Mouse (Mus musculus): ENCODE results near the gene Mturn. TPM values are rescaled to one million over a fixed set of nuclear protein-coding genes. Genes with fewer than 3 reads are reported as not detected.

Mturn gene
- polyA plus RNA-seq, 1 experiment from 2014 or later, result 4.3 TPM

DNA sequence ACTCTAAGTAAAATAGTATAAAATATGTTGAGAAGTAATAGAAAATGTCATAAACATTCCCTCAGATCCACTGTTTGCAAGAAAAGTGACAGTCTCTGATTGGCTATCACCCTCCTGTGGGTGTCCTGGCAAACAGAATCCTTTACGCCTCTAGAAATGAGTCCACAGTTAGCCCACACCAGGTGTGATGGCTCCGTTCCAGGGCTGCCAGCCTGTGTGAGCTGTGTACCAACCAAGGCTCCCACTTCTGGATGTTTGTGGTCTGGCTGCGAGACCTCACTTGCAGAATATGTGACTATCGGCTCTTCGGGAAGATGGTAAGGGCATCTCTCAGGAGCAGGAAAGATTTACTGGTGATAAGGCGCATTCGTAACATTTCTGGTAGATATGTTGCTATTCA, 67.6 kb downstream of the Mturn start:
- H3K4me1 ChIP-seq, result no peaks in the 10 kb centered on the region
- H3K9me3 ChIP-seq, result no peaks in the 10 kb centered on the region
- H3K9ac ChIP-seq, result no peak overlapping the region
- H3K4me2 ChIP-seq, result no peak overlapping the region
- ATAC-seq (ENCODE audit: borderline replicate concordance, extremely low read depth, low FRiP score, low TSS enrichment), result no peak
- no peaks in the 10 kb centered on the region for H3K27me3 ChIP-seq
- no peak overlapping the region for H3K4me3 ChIP-seq
- no peak overlapping the region for H3K27ac ChIP-seq
- H3K36me3 ChIP-seq, result no peaks in the 10 kb centered on the region
- WGBS, result 77% methylated on average over 7 of the region's 7 CpGs

DNA sequence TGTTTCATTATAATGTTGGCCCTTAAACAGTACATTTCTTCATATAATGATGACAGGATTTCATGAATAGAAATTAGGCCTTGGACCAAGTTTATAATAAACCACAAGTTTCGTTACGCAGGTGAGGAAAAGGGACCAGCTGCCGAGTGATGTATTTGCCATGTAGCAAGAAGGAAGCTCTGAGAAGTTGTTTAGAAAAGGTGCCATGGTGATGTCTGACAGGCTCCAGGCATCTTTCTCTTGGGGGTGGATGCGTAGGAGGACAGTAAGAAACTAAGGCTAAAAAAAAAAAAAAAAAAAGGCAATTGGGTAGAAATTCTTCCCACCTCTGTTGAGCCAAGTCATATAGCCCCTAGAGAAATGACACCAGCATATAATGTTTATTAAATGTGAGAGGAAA, 70.2 kb downstream of the Mturn start:
- 58% methylated on average over 4 of the region's 4 CpGs for WGBS
- Histone ChIP-seq H3K4me3 (no peak overlapping the region), H3K9ac (no peak overlapping the region), H3K4me2 (no peak overlapping the region), H3K4me1 (no peaks in the 10 kb centered on the region), H3K27ac (peak overlapping the region; percentile 59; the same call in 1 of the 2 replicates), H3K9me3 (no peaks in the 10 kb centered on the region), H3K27me3 (no peaks in the 10 kb centered on the region), H3K36me3 (no peaks in the 10 kb centered on the region)
- ATAC-seq (ENCODE audit: borderline replicate concordance, extremely low read depth, low FRiP score, low TSS enrichment), result no peak

DNA sequence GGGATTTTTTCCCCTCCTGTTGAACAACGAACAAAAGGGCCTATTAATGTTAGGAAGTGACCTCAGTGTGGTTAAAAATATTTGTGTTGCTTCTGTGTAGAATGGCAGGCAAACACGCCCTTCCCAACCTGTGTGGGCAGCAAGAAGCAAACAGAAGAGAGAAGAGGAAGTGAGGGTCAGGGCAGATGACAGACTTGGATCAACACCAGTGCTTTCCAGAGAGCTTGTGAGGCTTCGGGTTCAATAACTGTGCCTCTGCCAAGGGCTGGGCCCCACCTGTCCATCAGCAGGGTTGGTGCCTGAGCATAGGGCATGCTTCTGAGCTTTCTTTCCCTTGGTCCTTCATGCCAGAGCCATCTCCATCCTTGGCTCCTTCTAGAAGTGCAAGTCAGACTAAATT, 70.7 kb downstream of the Mturn start:
- Histone ChIP-seq H3K9me3 (no peaks in the 10 kb centered on the region), H3K4me2 (no peak overlapping the region), H3K4me3 (no peak overlapping the region), H3K4me1 (no peaks in the 10 kb centered on the region), H3K27ac (peak overlapping the region; percentile 25; the same call in 1 of the 2 replicates), H3K9ac (no peak overlapping the region), H3K36me3 (no peaks in the 10 kb centered on the region), H3K27me3 (no peaks in the 10 kb centered on the region)
- ATAC-seq (ENCODE audit: borderline replicate concordance, extremely low read depth, low FRiP score, low TSS enrichment), result no peak
- WGBS, result 20% methylated on average over 3 of the region's 3 CpGs

Other genes starting within 250 kb of the Mturn start
- 1.5 and 2.8 TPM in 2 replicates for gene Scrn1, start 115.1 kb upstream of the Mturn start, polyA plus RNA-seq (2015; fragmentation: Nextera tagmentation; extraction: Ambion mirVana)
- 7.0 and 7.7 TPM in 2 replicates for gene Plekha8, start 86.5 kb upstream of the Mturn start, polyA plus RNA-seq (2015; fragmentation: Nextera tagmentation; extraction: Ambion mirVana)
- 23.4 and 27.6 TPM in 2 replicates for gene Fkbp14, start 84.3 kb upstream of the Mturn start, polyA plus RNA-seq (2015; fragmentation: Nextera tagmentation; extraction: Ambion mirVana)
- gene Znrf2, start 135.3 kb downstream of the Mturn start, polyA plus RNA-seq (2015; fragmentation: Nextera tagmentation; extraction: Ambion mirVana), result 3.4 and 3.6 TPM in 2 replicates